In genomic region chr2:178885686-178886085, GRCm38 (mm10) we compare ENCODE assay signal across 9 mouse cellular contexts.
DNase-seq lines count a peak whose midpoint lies in the region; TF ChIP-seq lines count a peak whose summit lies in the region.
"Had no signal": no experiment of that assay in that cellular context is flagged by ENCODE, and none has a peak within 500 bp of the region (broad histone marks: within the 10 kb centered on the region; RNA-seq: fewer than 3 reads in every experiment).

No protein-coding gene starts in this region.

- peak; percentile 17; the same call in 1 of the 2 replicates for TF ChIP-seq CTCF in lung, adult 2 months (IDR thresholded peaks at IDR 0.05; ENCODE audit: insufficient read depth, low read length)

- no peaks in the 10 kb centered on the region; the same call in none of the 2 replicates for H3K4me1 ChIP-seq in lung, adult 2 months (ENCODE audit: control insufficient read depth, insufficient read depth, low read length)
- H3K4me1 ChIP-seq: limb, embryonic 12.5 days had no signal

- no peak overlapping the region for H3K4me3 ChIP-seq in lung, adult 2 months (replicated peaks; ENCODE audit: extremely low read depth, low read depth, low read length)
- H3K4me3 ChIP-seq: limb, embryonic 12.5 days had no signal

- 53% methylated on average over 5 of the region's 5 CpGs for WGBS in lung, adult 2 months

- peak; percentile 7 for DNase-seq in gastrocnemius, adult 18-20 months (ENCODE audit: low spot score)
- DNase-seq in gastrocnemius, postnatal 25 days = no peak
- DNase-seq in lung, adult 2 months = no peak
- no peak for DNase-seq in lung, postnatal 4 days
- DNase-seq in adrenal gland, postnatal 14 days = peak; percentile 44
- peak; percentile 11 to 59 for DNase-seq in kidney, postnatal 36 days
- no peak for DNase-seq in ovary, postnatal 10 days (ENCODE audit: low spot score)
- no peak for DNase-seq in spleen, postnatal 14 days (ENCODE audit: low spot score in 2 of 2)

- TF ChIP-seq POLR2A in lung, adult 2 months (IDR thresholded peaks at IDR 0.05; ENCODE audit: borderline replicate concordance, extremely low read depth, low read depth, low read length) = no peak

Comparison
In these comparisons a context has a peak if more than half of its experiments do, and no peak if none do; other contexts are left out.
1. DNase-seq: peak in gastrocnemius, adult 18-20 months (single experiment), adrenal gland, postnatal 14 days (single experiment) and kidney, postnatal 36 days (2 of 2); none in gastrocnemius, postnatal 25 days (single experiment), lung, adult 2 months (single experiment), lung, postnatal 4 days (0 of 2), ovary, postnatal 10 days (single experiment) and spleen, postnatal 14 days (0 of 2).